Mouse (Mus musculus) adrenal gland, adult 18-20 months (tissue): ENCODE data around the gene Usf2. TPM values are rescaled to one million over a fixed set of nuclear protein-coding genes. Genes with fewer than 3 reads are reported as not detected.
A peak's percentile ranks its signal among the peaks of the same experiment; 100 is the strongest.
"Not testable (repeated sequence)": the region's sequence is repeated elsewhere in the genome, so short reads cannot be mapped to it uniquely, and the experiment has no call there.

Experiments used
- DNase-seq, 2 experiments: peaks; one replicate each; pipeline ENCODE4 v3.0.0; 2021 to 2022; ENCODE audit warnings: low spot score in 2 of 2
- total RNA-seq, 2 experiments: library from RNA; stranded (reverse); gene quantifications; 1 replicate in 1 of 2; 2 replicates in 1 of 2; pipeline ENCODE4 v1.2.3; 2021

The Usf2 gene
- total RNA-seq, 2 experiments from 2014 or later = 104 to 122 TPM

GRCm38 (mm10) chr7:30958866-30959487, 2.4 kb upstream of the Usf2 start:
- DNase-seq = no peak

GRCm38 (mm10) chr7:30958109-30958865, 1.7 kb upstream of the Usf2 start:
- no peak for DNase-seq

GRCm38 (mm10) chr7:30957367-30957783, 772 bp upstream of the Usf2 start:
- DNase-seq = peak; percentile 94 to 95

- peak in 1 of 2 experiments; percentile 60 for DNase-seq
These were observed 249 bp downstream of the Usf2 start for GRCm38 (mm10) chr7:30956357-30956751.

GRCm38 (mm10) chr7:30955584-30956356, 833 bp downstream of the Usf2 start:
- peak; percentile 93 for DNase-seq

- DNase-seq = no peak
These were observed 1.6 kb downstream of the Usf2 start for GRCm38 (mm10) chr7:30954971-30955520.

GRCm38 (mm10) chr7:30954036-30954435, 2.6 kb downstream of the Usf2 start:
- peak; percentile 47 to 65 for DNase-seq

GRCm38 (mm10) chr7:30953459-30953858, 3.1 kb downstream of the Usf2 start:
- DNase-seq = no peak

GRCm38 (mm10) chr7:30952441-30953265, 4.0 kb downstream of the Usf2 start:
- no peak for DNase-seq

GRCm38 (mm10) chr7:30949902-30950301, 6.7 kb downstream of the Usf2 start:
- not testable (repeated sequence) for DNase-seq

GRCm38 (mm10) chr7:30945876-30946275, 10.7 kb downstream of the Usf2 start:
- no peak for DNase-seq

- DNase-seq = not testable (repeated sequence)
These were observed 11.1 kb downstream of the Usf2 start for GRCm38 (mm10) chr7:30945466-30945865.

- DNase-seq = not testable (repeated sequence)
These were observed 11.9 kb downstream of the Usf2 start for GRCm38 (mm10) chr7:30944706-30945105.

- DNase-seq = no peak
These were observed 12.5 kb downstream of the Usf2 start, which contains the start of gene Hamp for GRCm38 (mm10) chr7:30943909-30944635. Gene Hamp, minus strand, starts transcription at chr7:30944032.

- not testable (repeated sequence) for DNase-seq
These were observed 14.2 kb downstream of the Usf2 start for GRCm38 (mm10) chr7:30942365-30942764.

- DNase-seq = not testable (repeated sequence)
These were observed 16.5 kb downstream of the Usf2 start for GRCm38 (mm10) chr7:30940070-30940469.

GRCm38 (mm10) chr7:30935422-30936099, 21.0 kb downstream of the Usf2 start:
- DNase-seq = not testable (repeated sequence)

- DNase-seq = not testable (repeated sequence)
These were observed 32.0 kb downstream of the Usf2 start, which contains the start of gene Hamp2 for GRCm38 (mm10) chr7:30924581-30924980. Gene Hamp2, minus strand, starts transcription at chr7:30924681.

- no peak for DNase-seq
These were observed 32.5 kb downstream of the Usf2 start for GRCm38 (mm10) chr7:30924071-30924470.
